Mouse (Mus musculus) heart, embryonic 10.5 days (tissue): ENCODE results near the gene Mterf2. TPM values are rescaled to one million over a fixed set of nuclear protein-coding genes. Genes with fewer than 3 reads are reported as not detected.
A peak's percentile ranks its signal among the peaks of the same experiment; 100 is the strongest.

Experiments used
- DNase-seq: peaks from one replicate; pipeline ENCODE4 v3.0.0-alpha.2; 2017; ENCODE audit warnings: low spot score
- H3K27ac ChIP-seq: fragments of 300-500 bp; sonication (generic); 2 replicates; pipeline ENCODE4 v1.5.1; 2016; ENCODE audit warnings: mild to moderate bottlenecking
- H3K27me3 ChIP-seq: fragments of 300-500 bp; sonication (generic); 2 replicates; pipeline ENCODE4 v1.6.1; 2016; ENCODE audit warnings: mild to moderate bottlenecking; ENCODE audit not compliant: poor library complexity, insufficient read depth, severe bottlenecking
- H3K36me3 ChIP-seq: fragments of 300-500 bp; sonication (generic); 2 replicates; pipeline ENCODE4 v1.6.1; 2016; ENCODE audit warnings: mild to moderate bottlenecking, moderate library complexity
- H3K4me1 ChIP-seq: fragments of 300-500 bp; sonication (generic); 2 replicates; pipeline ENCODE4 v1.6.1; 2016; ENCODE audit warnings: mild to moderate bottlenecking
- H3K4me3 ChIP-seq: fragments of 300-500 bp; sonication (generic); 2 replicates; pipeline ENCODE4 v1.5.1; 2016; ENCODE audit warnings: mild to moderate bottlenecking, moderate library complexity
- H3K9me3 ChIP-seq: fragments of 300-500 bp; sonication (generic); 2 replicates; pipeline ENCODE4 v1.6.1; 2016; ENCODE audit warnings: mild to moderate bottlenecking, moderate library complexity
- WGBS: fragments of 180-500 bp; shearing (Covaris S2); methylation state at CpG from one replicate; pipeline ENCODE4 v1.1.7; 2016; 5-methylcytosine and 5-hydroxymethylcytosine counted together
- polyA plus RNA-seq: library from polyadenylated mRNA; unstranded; fragments of >200 nt; fragmentation: Nextera tagmentation; extraction: Ambion mirVana; gene quantifications from 2 replicates; pipeline ENCODE4 v1.2.1, GENCODE M21; 2016

Mterf2 gene
- 15.0 and 17.0 TPM in 2 replicates for polyA plus RNA-seq

GRCm38 (mm10) chr10:85127395-85128287 lies at the start of gene Mterf2:
Gene Mterf2 (minus strand): TSS chr10:85128027.
- WGBS = 8% methylated on average over 20 of the region's 20 CpGs
- DNase-seq = peak; percentile 98
- peaks cover 11% of the 10 kb centered on the region for H3K4me1 ChIP-seq
- H3K27me3 ChIP-seq = no peaks in the 10 kb centered on the region
- H3K4me3 ChIP-seq = peak within 1 kb of the TSS; percentile 76
- no peaks in the 10 kb centered on the region for H3K9me3 ChIP-seq
- H3K36me3 ChIP-seq = peaks cover 11% of the 10 kb centered on the region; the same call in 1 of the 2 replicates
- peak within 1 kb of the TSS; percentile 85 for H3K27ac ChIP-seq

- no peaks in the 10 kb centered on the region for H3K36me3 ChIP-seq
- H3K27ac ChIP-seq = no peak overlapping the region
- no peaks in the 10 kb centered on the region for H3K27me3 ChIP-seq
- no peaks in the 10 kb centered on the region for H3K9me3 ChIP-seq
- no peaks in the 10 kb centered on the region for H3K4me1 ChIP-seq
- WGBS = 71% methylated on average over 2 of the region's 2 CpGs
- H3K4me3 ChIP-seq = no peak overlapping the region
- no peak for DNase-seq
Measured at GRCm38 (mm10) chr10:85176640-85177039, 48.8 kb upstream of the Mterf2 start.

GRCm38 (mm10) chr10:85165306-85165705 lies 37.5 kb upstream of the Mterf2 start:
- Histone ChIP-seq H3K27me3 (no peaks in the 10 kb centered on the region), H3K4me3 (no peak overlapping the region), H3K4me1 (no peaks in the 10 kb centered on the region), H3K27ac (no peak overlapping the region), H3K9me3 (no peaks in the 10 kb centered on the region), H3K36me3 (no peaks in the 10 kb centered on the region)
- WGBS = 80% methylated on average over 5 of the region's 5 CpGs
- DNase-seq = no peak

GRCm38 (mm10) chr10:85164791-85165190 lies 37.0 kb upstream of the Mterf2 start:
- H3K4me3 ChIP-seq = no peak overlapping the region
- 91% methylated on average over 13 of the region's 13 CpGs for WGBS
- H3K36me3 ChIP-seq = no peaks in the 10 kb centered on the region
- H3K27me3 ChIP-seq = no peaks in the 10 kb centered on the region
- H3K9me3 ChIP-seq = no peaks in the 10 kb centered on the region
- no peaks in the 10 kb centered on the region for H3K4me1 ChIP-seq
- no peak overlapping the region for H3K27ac ChIP-seq
- no peak for DNase-seq

GRCm38 (mm10) chr10:85161745-85162351 lies 34.0 kb upstream of the Mterf2 start:
- no peaks in the 10 kb centered on the region for H3K9me3 ChIP-seq
- H3K4me1 ChIP-seq = no peaks in the 10 kb centered on the region
- DNase-seq = no peak
- H3K36me3 ChIP-seq = no peaks in the 10 kb centered on the region
- 83% methylated on average over 5 of the region's 5 CpGs for WGBS
- H3K27me3 ChIP-seq = no peaks in the 10 kb centered on the region
- no peak overlapping the region for H3K4me3 ChIP-seq
- no peak overlapping the region for H3K27ac ChIP-seq

- DNase-seq = no peak
- no peaks in the 10 kb centered on the region for H3K4me1 ChIP-seq
- H3K27ac ChIP-seq = no peak overlapping the region
- no peaks in the 10 kb centered on the region for H3K27me3 ChIP-seq
- H3K9me3 ChIP-seq = no peaks in the 10 kb centered on the region
- no peaks in the 10 kb centered on the region for H3K36me3 ChIP-seq
- no peak overlapping the region for H3K4me3 ChIP-seq
- 53% methylated on average over 1 of the region's 1 CpGs for WGBS
Measured at GRCm38 (mm10) chr10:85159989-85160619, 32.3 kb upstream of the Mterf2 start.

GRCm38 (mm10) chr10:85157451-85157850 lies 29.6 kb upstream of the Mterf2 start:
- DNase-seq = no peak
- no peaks in the 10 kb centered on the region for H3K36me3 ChIP-seq
- no peaks in the 10 kb centered on the region for H3K9me3 ChIP-seq
- H3K4me3 ChIP-seq = no peak overlapping the region
- 86% methylated on average over 7 of the region's 7 CpGs for WGBS
- H3K27me3 ChIP-seq = no peaks in the 10 kb centered on the region
- no peak overlapping the region for H3K27ac ChIP-seq
- H3K4me1 ChIP-seq = no peaks in the 10 kb centered on the region

GRCm38 (mm10) chr10:85154195-85154594 lies 26.4 kb upstream of the Mterf2 start:
- Histone ChIP-seq H3K27ac (no peak overlapping the region), H3K36me3 (no peaks in the 10 kb centered on the region), H3K27me3 (no peaks in the 10 kb centered on the region), H3K4me1 (no peaks in the 10 kb centered on the region), H3K4me3 (no peak overlapping the region), H3K9me3 (no peaks in the 10 kb centered on the region)
- DNase-seq = no peak
- 9% methylated on average over 2 of the region's 2 CpGs for WGBS

- H3K4me3 ChIP-seq = no peak overlapping the region
- no peaks in the 10 kb centered on the region for H3K27me3 ChIP-seq
- 86% methylated on average over 5 of the region's 5 CpGs for WGBS
Measured at GRCm38 (mm10) chr10:85149226-85149625, 21.4 kb upstream of the Mterf2 start.

GRCm38 (mm10) chr10:85146282-85146681 lies 18.5 kb upstream of the Mterf2 start:
- H3K4me1 ChIP-seq = no peaks in the 10 kb centered on the region
- 86% methylated on average over 14 of the region's 14 CpGs for WGBS
- peaks cover 33% of the 10 kb centered on the region for H3K36me3 ChIP-seq
- H3K4me3 ChIP-seq = no peak overlapping the region
- no peak overlapping the region for H3K27ac ChIP-seq
- DNase-seq = no peak
- no peaks in the 10 kb centered on the region for H3K27me3 ChIP-seq
- no peaks in the 10 kb centered on the region for H3K9me3 ChIP-seq

More at GRCm38 (mm10) chr10:85149226-85149625, 21.4 kb upstream of the Mterf2 start:
- DNase-seq = no peak
- H3K36me3 ChIP-seq = peaks cover 17% of the 10 kb centered on the region
- H3K27ac ChIP-seq = no peak overlapping the region
- H3K4me1 ChIP-seq = no peaks in the 10 kb centered on the region
- no peaks in the 10 kb centered on the region for H3K9me3 ChIP-seq

- no peak overlapping the region for H3K4me3 ChIP-seq
- H3K9me3 ChIP-seq = no peaks in the 10 kb centered on the region
- no peak overlapping the region for H3K27ac ChIP-seq
- 73% methylated on average over 9 of the region's 9 CpGs for WGBS
- H3K4me1 ChIP-seq = no peaks in the 10 kb centered on the region
- H3K36me3 ChIP-seq = peaks cover 26% of the 10 kb centered on the region
- H3K27me3 ChIP-seq = no peaks in the 10 kb centered on the region
- no peak for DNase-seq
Measured at GRCm38 (mm10) chr10:85141465-85141864, 13.6 kb upstream of the Mterf2 start.

GRCm38 (mm10) chr10:85136573-85136972 lies 8.7 kb upstream of the Mterf2 start:
- Histone ChIP-seq H3K4me3 (no peak overlapping the region), H3K4me1 (no peaks in the 10 kb centered on the region), H3K27me3 (no peaks in the 10 kb centered on the region), H3K36me3 (peaks cover 2% of the 10 kb centered on the region; the same call in 1 of the 2 replicates), H3K27ac (no peak overlapping the region), H3K9me3 (no peaks in the 10 kb centered on the region)
- no peak for DNase-seq
- WGBS = 87% methylated on average over 6 of the region's 6 CpGs

- peaks cover 10% of the 10 kb centered on the region; the same call in 1 of the 2 replicates for H3K36me3 ChIP-seq
- no peaks in the 10 kb centered on the region for H3K9me3 ChIP-seq
- no peaks in the 10 kb centered on the region for H3K27me3 ChIP-seq
- peak overlapping the region; percentile 76 for H3K4me3 ChIP-seq
- peaks cover 11% of the 10 kb centered on the region for H3K4me1 ChIP-seq
- 22% methylated on average over 7 of the region's 7 CpGs for WGBS
- no peak for DNase-seq
- H3K27ac ChIP-seq = peak overlapping the region; percentile 85; the same call in 1 of the 2 replicates
Measured at GRCm38 (mm10) chr10:85128453-85128852, 626 bp upstream of the Mterf2 start.
